Mouse (Mus musculus) thymus, adult 2 months (tissue): Measurements from ENCODE around the gene Unc13d. TPM values are rescaled to one million over a fixed set of nuclear protein-coding genes. Genes with fewer than 3 reads are reported as not detected.
A peak's percentile ranks its signal among the peaks of the same experiment; 100 is the strongest.

ENCODE experiments used
- DNase-seq: peaks from one replicate; pipeline ENCODE4 v3.0.0; 2021
- H3K27ac ChIP-seq: fragments of 200-500 bp; 2 replicates; pipeline ENCODE4 v1.5.1; 2012; ENCODE audit warnings: low read length, control low read depth; ENCODE audit not compliant: control insufficient read depth, insufficient read depth
- H3K27me3 ChIP-seq: fragments of 200-500 bp; 2 replicates; pipeline ENCODE4 v1.6.1; 2012; ENCODE audit warnings: mild to moderate bottlenecking, low read length, moderate library complexity, mixed read lengths; ENCODE audit not compliant: control insufficient read depth, insufficient read depth
- H3K36me3 ChIP-seq: fragments of 200-500 bp; 2 replicates; pipeline ENCODE4 v1.6.1; 2012; ENCODE audit warnings: mild to moderate bottlenecking, low read length, moderate library complexity; ENCODE audit not compliant: control insufficient read depth, insufficient read depth
- H3K4me1 ChIP-seq: fragments of 200-500 bp; replicated peaks from 2 replicates; pipeline ENCODE4 v1.6.1; 2012; ENCODE audit warnings: low read length; ENCODE audit not compliant: control insufficient read depth, insufficient read depth
- H3K4me3 ChIP-seq: fragments of 200-500 bp; 2 replicates; pipeline ENCODE4 v1.5.1; 2012; ENCODE audit warnings: mild to moderate bottlenecking, low read length, control low read depth, moderate library complexity; ENCODE audit not compliant: control insufficient read depth, insufficient read depth
- CTCF ChIP-seq: fragments of 200-500 bp; IDR thresholded peaks from 2 replicates; pipeline ENCODE4 v1.5.1; 2012; ENCODE audit warnings: mild to moderate bottlenecking, control low read depth, low read length, moderate library complexity, borderline replicate concordance; ENCODE audit not compliant: control insufficient read depth, poor library complexity, insufficient read depth; ENCODE audit errors: extremely low read depth
- POLR2A ChIP-seq: fragments of 200-500 bp; IDR thresholded peaks from 2 replicates; pipeline ENCODE4 v1.6.1; 2012; ENCODE audit warnings: mild to moderate bottlenecking, low read length, control low read depth, moderate library complexity; ENCODE audit not compliant: control insufficient read depth, poor library complexity, insufficient read depth; ENCODE audit errors: extremely low read depth
- WGBS: fragments of 180-500 bp; shearing (Covaris S2); methylation state at CpG from one replicate; pipeline ENCODE4 v1.1.7; 2018; 5-methylcytosine and 5-hydroxymethylcytosine counted together
- polyA plus RNA-seq: library from polyadenylated mRNA; depleted of rRNA; stranded (reverse); fragments of >200 nt; gene quantifications from 2 replicates; pipeline ENCODE4 v1.2.3, GENCODE M21; 2012

Gene Unc13d
- polyA plus RNA-seq, 1 experiment, result 95.3 TPM

- Histone ChIP-seq H3K4me3 (no peak overlapping the region), H3K36me3 (peaks cover 40% of the 10 kb centered on the region), H3K4me1 (peaks cover 30% of the 10 kb centered on the region), H3K27me3 (no peaks in the 10 kb centered on the region), H3K27ac (peak overlapping the region; percentile 82)
- WGBS, result 74% methylated on average over 10 of the region's 10 CpGs
- DNase-seq, result peak; percentile 27
- no peak for TF ChIP-seq POLR2A
These were observed 1.0 kb upstream of the Unc13d start for GRCm38 (mm10) chr11:116078676-116079320.

GRCm38 (mm10) chr11:116078221-116078620, 460 bp upstream of the Unc13d start:
- Histone ChIP-seq H3K27me3 (no peaks in the 10 kb centered on the region), H3K4me1 (peaks cover 30% of the 10 kb centered on the region), H3K27ac (peak overlapping the region; percentile 96), H3K36me3 (peaks cover 35% of the 10 kb centered on the region), H3K4me3 (peak overlapping the region; percentile 77)
- WGBS, result 1% methylated on average over 16 of the region's 16 CpGs
- peak; percentile 95 for DNase-seq
- TF ChIP-seq CTCF (no peak), POLR2A (peak; percentile 88)

DNA sequence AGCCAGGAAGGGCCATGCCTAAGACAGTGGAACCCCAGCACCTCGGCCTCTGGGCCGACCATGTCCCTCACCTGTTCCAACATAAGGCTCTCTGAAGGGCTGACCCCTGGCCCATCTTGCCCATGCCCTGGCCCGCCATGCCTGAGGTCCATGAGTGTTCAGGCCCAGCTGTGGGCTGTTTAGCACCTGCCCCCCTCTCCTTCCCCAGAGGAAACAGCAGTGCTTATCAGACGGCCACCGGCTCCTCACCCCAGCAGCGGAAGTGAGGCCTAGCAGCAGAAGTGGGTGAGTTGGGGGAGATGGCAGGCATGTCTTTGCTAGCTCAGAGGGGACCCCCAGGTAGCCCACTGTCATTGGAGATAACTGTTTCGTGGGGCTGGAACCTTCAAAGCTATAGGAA, 925 bp downstream of the Unc13d start:
- peaks cover 30% of the 10 kb centered on the region for H3K4me1 ChIP-seq
- peak; percentile 79 for DNase-seq
- peak overlapping the region; percentile 77 for H3K4me3 ChIP-seq
- WGBS, result 8% methylated on average over 7 of the region's 7 CpGs
- peaks cover 25% of the 10 kb centered on the region for H3K36me3 ChIP-seq
- H3K27me3 ChIP-seq, result no peaks in the 10 kb centered on the region
- peak overlapping the region; percentile 96 for H3K27ac ChIP-seq
- TF ChIP-seq CTCF (no peak), POLR2A (peak; percentile 66; the same call in 1 of the 2 replicates)

- peak; percentile 34 for DNase-seq
- H3K4me1 ChIP-seq, result peaks cover 30% of the 10 kb centered on the region
- TF ChIP-seq CTCF, result no peak
- TF ChIP-seq POLR2A, result no peak
- H3K27ac ChIP-seq, result peak overlapping the region; percentile 96
- no peaks in the 10 kb centered on the region for H3K27me3 ChIP-seq
- 33% methylated on average over 7 of the region's 7 CpGs for WGBS
- peaks cover 19% of the 10 kb centered on the region for H3K36me3 ChIP-seq
- H3K4me3 ChIP-seq, result peak overlapping the region; percentile 77
These were observed 1.6 kb downstream of the Unc13d start for GRCm38 (mm10) chr11:116076266-116076540.

DNA sequence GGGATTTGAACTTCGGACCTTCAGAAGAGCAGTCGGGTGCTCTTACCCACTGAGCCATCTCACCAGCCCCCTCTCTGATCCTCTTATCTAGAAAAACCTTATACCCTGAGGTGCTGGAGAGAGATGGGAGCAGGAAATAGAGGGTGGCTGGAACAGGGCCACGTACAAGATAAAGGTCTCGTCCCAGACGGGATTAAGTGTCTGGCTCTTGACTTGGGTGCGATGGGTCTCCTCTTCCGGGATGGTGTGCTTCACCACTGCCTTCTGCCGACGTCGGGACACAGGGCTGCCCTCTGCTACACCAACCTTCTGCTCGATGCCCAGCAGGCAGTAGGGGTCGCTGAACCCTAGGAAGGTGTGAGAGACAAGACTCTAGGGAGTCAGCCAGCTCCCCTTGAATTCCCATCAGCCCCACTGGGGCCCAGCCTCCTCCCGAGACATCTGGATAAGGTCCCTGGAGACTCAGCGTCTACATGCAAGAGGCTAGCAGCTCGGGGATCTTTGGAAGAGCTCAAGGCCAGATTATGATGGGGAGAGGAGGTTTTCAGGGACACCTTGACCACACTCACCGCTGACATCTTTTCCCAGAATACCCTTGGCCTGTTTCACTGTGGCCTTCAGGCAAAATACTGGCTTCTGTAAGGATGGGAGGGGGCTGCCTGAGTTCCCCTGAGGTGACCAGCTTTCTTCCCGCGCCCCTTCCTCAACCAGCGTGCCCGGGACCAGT, 2.1 kb downstream of the Unc13d start:
- Histone ChIP-seq H3K27ac (no peak overlapping the region), H3K4me3 (peak overlapping the region; percentile 77; the same call in 1 of the 2 replicates), H3K36me3 (peaks cover 15% of the 10 kb centered on the region), H3K4me1 (peaks cover 30% of the 10 kb centered on the region), H3K27me3 (no peaks in the 10 kb centered on the region)
- TF ChIP-seq POLR2A (no peak), CTCF (no peak)
- peak; percentile 20 for DNase-seq
- WGBS, result 79% methylated on average over 20 of the region's 20 CpGs

DNA sequence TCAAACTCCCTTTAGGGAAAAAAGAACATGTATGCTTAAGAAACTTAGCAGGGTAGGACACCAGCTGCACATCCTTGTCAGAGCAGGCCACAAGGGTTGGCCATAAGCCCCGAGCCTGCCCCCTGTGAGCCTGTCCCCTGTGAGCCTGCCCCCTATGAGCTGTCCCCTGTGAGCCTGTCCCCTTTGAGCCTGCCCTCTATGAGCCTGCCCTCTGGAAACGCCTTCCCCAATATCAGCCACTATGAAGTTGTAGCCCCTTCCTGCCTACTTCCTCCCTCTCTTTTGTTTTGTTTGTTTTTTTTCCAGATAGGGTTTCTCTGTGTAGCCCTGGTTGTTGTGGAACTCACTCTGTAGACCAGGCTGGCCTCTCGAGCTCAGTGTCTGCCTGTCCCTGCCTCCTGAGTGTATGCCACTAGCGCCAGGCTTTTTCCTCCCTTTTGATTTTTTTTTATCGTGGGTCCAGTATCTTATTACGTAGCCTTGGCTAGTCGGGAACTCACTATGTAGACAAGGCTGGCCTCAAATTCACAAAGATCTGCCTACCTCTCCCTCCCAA, 3.2 kb downstream of the Unc13d start:
- Histone ChIP-seq H3K4me3 (no peak overlapping the region), H3K4me1 (peaks cover 30% of the 10 kb centered on the region), H3K27me3 (no peaks in the 10 kb centered on the region), H3K27ac (no peak overlapping the region), H3K36me3 (peaks cover 5% of the 10 kb centered on the region)
- 78% methylated on average over 7 of the region's 7 CpGs for WGBS
- DNase-seq, result no peak
- no peak for TF ChIP-seq POLR2A
- no peak for TF ChIP-seq CTCF
